Mouse (Mus musculus): ENCODE data around the gene Alg2. TPM values are rescaled to one million over a fixed set of nuclear protein-coding genes. Genes with fewer than 3 reads are reported as not detected.
A peak's percentile ranks its signal among the peaks of the same experiment; 100 is the strongest.

The Alg2 gene
- polyA plus RNA-seq, 1 experiment from 2014 or later = 84.3 TPM

DNA sequence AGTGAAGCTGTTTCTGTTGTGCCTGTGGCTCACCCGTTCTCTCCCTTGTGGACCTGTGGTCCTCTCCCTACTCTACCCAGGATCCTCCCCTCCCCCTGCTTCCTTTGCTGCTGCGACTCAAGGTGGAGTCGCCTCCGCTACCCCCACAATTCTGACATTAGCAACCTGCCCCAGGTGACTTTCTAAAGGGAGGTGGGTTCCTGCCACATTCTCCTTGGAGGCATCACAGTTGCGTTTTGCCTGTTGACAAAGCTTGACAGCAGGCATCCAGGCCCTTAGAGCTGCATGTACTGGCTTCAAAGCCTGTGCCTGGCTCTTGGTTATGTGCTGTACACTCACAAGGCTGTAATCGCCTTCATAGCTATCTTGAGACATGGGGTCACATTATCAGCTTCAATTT, 35.2 kb downstream of the Alg2 start:
- H3K27me3 ChIP-seq (ENCODE audit: poor library complexity, severe bottlenecking) = peaks cover 40% of the 10 kb centered on the region
- H3K4me1 ChIP-seq = peaks cover 14% of the 10 kb centered on the region
- H3K36me3 ChIP-seq (replicated peaks) = no peaks in the 10 kb centered on the region
- 81% methylated on average over 6 of the region's 6 CpGs for WGBS
- no peak for DNase-seq (ENCODE audit: extremely low spot score, low spot score)
- no peak overlapping the region for H3K4me3 ChIP-seq
- H3K9me3 ChIP-seq = no peaks in the 10 kb centered on the region
- H3K27ac ChIP-seq = no peak overlapping the region

GRCm38 (mm10) chr4:47437365-47438340, 36.5 kb downstream of the Alg2 start:
- peaks cover 41% of the 10 kb centered on the region for H3K27me3 ChIP-seq (ENCODE audit: poor library complexity, severe bottlenecking)
- H3K36me3 ChIP-seq (replicated peaks) = no peaks in the 10 kb centered on the region
- peaks cover 14% of the 10 kb centered on the region for H3K4me1 ChIP-seq
- no peaks in the 10 kb centered on the region for H3K9me3 ChIP-seq
- peak overlapping the region; percentile 90 for H3K27ac ChIP-seq
- peak; percentile 89 for DNase-seq (ENCODE audit: extremely low spot score, low spot score)
- H3K4me3 ChIP-seq = peak overlapping the region; percentile 68
- 1% methylated on average over 33 of the region's 33 CpGs for WGBS

- Histone ChIP-seq H3K4me1 (peaks cover 14% of the 10 kb centered on the region), H3K4me3 (no peak overlapping the region), H3K9me3 (no peaks in the 10 kb centered on the region), H3K27me3 (ENCODE audit: poor library complexity, severe bottlenecking) (peaks cover 53% of the 10 kb centered on the region), H3K36me3 (replicated peaks) (no peaks in the 10 kb centered on the region), H3K27ac (no peak overlapping the region)
- DNase-seq (ENCODE audit: extremely low spot score, low spot score) = peak; percentile 10
- WGBS = 82% methylated on average over 28 of the region's 28 CpGs
Measured at GRCm38 (mm10) chr4:47435566-47436360, 38.4 kb downstream of the Alg2 start.

DNA sequence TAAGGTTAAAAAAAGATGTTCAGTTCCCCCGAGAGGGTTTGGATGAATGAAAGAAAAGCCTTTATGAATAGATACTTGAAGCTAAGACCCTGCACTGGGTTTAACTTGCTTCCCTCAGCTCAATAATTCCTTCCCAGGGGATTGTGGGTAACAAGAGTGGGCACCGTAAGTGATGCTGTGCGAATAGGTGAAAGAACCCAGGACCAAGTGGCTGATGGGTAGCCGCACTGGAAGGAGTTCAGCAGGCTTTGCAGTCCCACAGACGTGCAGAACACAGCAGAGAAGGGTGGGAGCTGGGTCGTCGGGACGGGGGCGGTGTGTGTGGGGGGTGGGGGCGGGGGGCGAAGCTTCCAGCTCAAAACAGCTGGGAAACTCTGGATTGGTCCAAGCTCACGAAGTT, 39.0 kb downstream of the Alg2 start:
- Histone ChIP-seq H3K36me3 (replicated peaks) (no peaks in the 10 kb centered on the region), H3K9me3 (no peaks in the 10 kb centered on the region), H3K27me3 (ENCODE audit: poor library complexity, severe bottlenecking) (peaks cover 57% of the 10 kb centered on the region), H3K27ac (no peak overlapping the region), H3K4me3 (no peak overlapping the region), H3K4me1 (peaks cover 14% of the 10 kb centered on the region)
- WGBS = 73% methylated on average over 12 of the region's 12 CpGs
- no peak for DNase-seq (ENCODE audit: extremely low spot score, low spot score)

DNA sequence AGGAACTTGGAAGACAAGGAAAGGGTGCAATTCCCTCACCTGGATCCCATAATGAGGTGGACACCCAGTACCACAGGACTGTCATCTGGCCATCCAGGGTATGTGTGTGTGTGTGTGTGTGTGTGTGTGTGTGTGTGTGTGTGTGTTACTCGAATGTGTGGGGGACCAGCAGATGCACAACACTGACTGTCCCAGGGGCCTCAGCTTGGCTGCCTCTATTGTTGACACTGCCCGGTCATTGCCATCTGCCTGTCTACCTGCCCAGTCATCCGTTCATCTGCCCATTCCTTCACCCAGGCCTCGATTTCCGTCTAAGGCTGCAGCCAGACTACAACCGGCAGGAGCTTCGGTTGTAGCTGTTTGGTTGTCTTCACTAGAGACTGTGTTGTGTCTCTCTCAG, 41.4 kb downstream of the Alg2 start:
- no peaks in the 10 kb centered on the region for H3K36me3 ChIP-seq (replicated peaks)
- no peak overlapping the region for H3K4me3 ChIP-seq
- H3K27me3 ChIP-seq (ENCODE audit: poor library complexity, severe bottlenecking) = peaks cover 54% of the 10 kb centered on the region
- H3K4me1 ChIP-seq = peaks cover 10% of the 10 kb centered on the region
- 90% methylated on average over 6 of the region's 7 CpGs for WGBS
- H3K27ac ChIP-seq = no peak overlapping the region
- no peak for DNase-seq (ENCODE audit: extremely low spot score, low spot score)
- H3K9me3 ChIP-seq = no peaks in the 10 kb centered on the region

- no peak for DNase-seq (ENCODE audit: extremely low spot score, low spot score)
- 89% methylated on average over 5 of the region's 5 CpGs for WGBS
Measured at GRCm38 (mm10) chr4:47431081-47431480, 43.1 kb downstream of the Alg2 start.

DNA sequence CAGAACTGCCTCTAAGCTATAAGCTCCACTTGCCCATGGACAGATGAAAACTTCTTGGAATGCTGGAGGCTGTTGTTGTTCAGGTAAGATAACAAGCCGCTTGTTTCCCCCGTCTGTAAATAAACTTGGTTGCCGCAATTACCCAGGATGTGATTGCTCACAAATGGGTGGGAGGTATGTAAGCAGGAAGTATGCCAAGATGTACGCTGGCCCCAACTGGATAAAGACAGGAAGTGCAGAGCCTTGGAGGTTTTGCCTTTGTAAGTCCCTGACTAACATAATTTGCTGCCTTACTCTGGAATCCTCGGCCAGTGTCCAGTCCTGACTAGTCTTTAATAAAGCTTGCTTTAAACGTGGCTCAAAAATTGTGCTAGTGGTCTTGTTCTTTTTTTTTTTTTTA, 43.6 kb downstream of the Alg2 start:
- no peak for DNase-seq (ENCODE audit: extremely low spot score, low spot score)
- no peak overlapping the region for H3K4me3 ChIP-seq
- no peaks in the 10 kb centered on the region for H3K9me3 ChIP-seq
- H3K36me3 ChIP-seq (replicated peaks) = no peaks in the 10 kb centered on the region
- 86% methylated on average over 6 of the region's 6 CpGs for WGBS
- no peaks in the 10 kb centered on the region for H3K4me1 ChIP-seq
- no peak overlapping the region for H3K27ac ChIP-seq
- H3K27me3 ChIP-seq (ENCODE audit: poor library complexity, severe bottlenecking) = peaks cover 55% of the 10 kb centered on the region

More at GRCm38 (mm10) chr4:47431081-47431480, 43.1 kb downstream of the Alg2 start:
- H3K27ac ChIP-seq = no peak overlapping the region
- peaks cover 55% of the 10 kb centered on the region for H3K27me3 ChIP-seq (ENCODE audit: poor library complexity, severe bottlenecking)
- H3K4me1 ChIP-seq = no peaks in the 10 kb centered on the region
- H3K4me3 ChIP-seq = no peak overlapping the region
- no peaks in the 10 kb centered on the region for H3K9me3 ChIP-seq
- no peaks in the 10 kb centered on the region for H3K36me3 ChIP-seq (replicated peaks)

GRCm38 (mm10) chr4:47427606-47428005, 46.5 kb downstream of the Alg2 start:
- H3K9me3 ChIP-seq = no peaks in the 10 kb centered on the region
- WGBS = 68% methylated on average over 3 of the region's 3 CpGs

GRCm38 (mm10) chr4:47425247-47425830, 48.8 kb downstream of the Alg2 start:
- H3K9me3 ChIP-seq = no peaks in the 10 kb centered on the region
- H3K4me3 ChIP-seq = no peak overlapping the region
- no peaks in the 10 kb centered on the region for H3K36me3 ChIP-seq (replicated peaks)
- no peak for DNase-seq (ENCODE audit: extremely low spot score, low spot score)
- H3K27ac ChIP-seq = no peak overlapping the region
- peaks cover 40% of the 10 kb centered on the region for H3K4me1 ChIP-seq
- WGBS = 97% methylated on average over 16 of the region's 16 CpGs
- H3K27me3 ChIP-seq (ENCODE audit: poor library complexity, severe bottlenecking) = peaks cover 80% of the 10 kb centered on the region

More at GRCm38 (mm10) chr4:47427606-47428005, 46.5 kb downstream of the Alg2 start:
- Histone ChIP-seq H3K27ac (no peak overlapping the region), H3K4me1 (peaks cover 21% of the 10 kb centered on the region), H3K36me3 (replicated peaks) (no peaks in the 10 kb centered on the region), H3K27me3 (ENCODE audit: poor library complexity, severe bottlenecking) (peaks cover 72% of the 10 kb centered on the region), H3K4me3 (no peak overlapping the region)
- no peak for DNase-seq (ENCODE audit: extremely low spot score, low spot score)

GRCm38 (mm10) chr4:47424376-47424775, 49.8 kb downstream of the Alg2 start:
- no peaks in the 10 kb centered on the region for H3K9me3 ChIP-seq
- no peak overlapping the region for H3K4me3 ChIP-seq
- DNase-seq (ENCODE audit: extremely low spot score, low spot score) = no peak
- no peak overlapping the region for H3K27ac ChIP-seq
- H3K27me3 ChIP-seq (ENCODE audit: poor library complexity, severe bottlenecking) = peaks cover 83% of the 10 kb centered on the region
- no peaks in the 10 kb centered on the region for H3K36me3 ChIP-seq (replicated peaks)
- peaks cover 47% of the 10 kb centered on the region for H3K4me1 ChIP-seq
- 8% methylated on average over 2 of the region's 2 CpGs for WGBS

DNA sequence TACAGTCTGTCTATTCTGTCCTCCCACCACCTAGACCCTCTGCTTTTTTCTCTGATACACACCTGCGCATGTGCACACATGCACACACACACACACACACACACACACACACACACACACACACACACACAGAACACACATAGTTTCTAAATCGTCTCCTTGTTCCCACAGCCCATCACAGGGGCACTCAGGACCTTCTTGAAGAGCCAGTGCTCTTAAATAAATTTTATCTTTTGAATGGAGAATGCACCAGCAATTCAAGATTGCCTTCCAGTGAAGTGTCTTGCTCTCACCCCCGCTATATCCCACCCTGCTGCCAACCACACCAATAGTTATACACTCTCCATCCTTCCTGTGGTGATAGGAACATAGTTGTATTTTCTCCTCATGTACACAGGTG, 51.2 kb downstream of the Alg2 start:
- no peak overlapping the region for H3K4me3 ChIP-seq
- H3K36me3 ChIP-seq (replicated peaks) = no peaks in the 10 kb centered on the region
- peaks cover 77% of the 10 kb centered on the region for H3K27me3 ChIP-seq (ENCODE audit: poor library complexity, severe bottlenecking)
- H3K27ac ChIP-seq = no peak overlapping the region
- WGBS = 91% methylated on average over 3 of the region's 3 CpGs
- H3K4me1 ChIP-seq = peaks cover 47% of the 10 kb centered on the region
- DNase-seq (ENCODE audit: extremely low spot score, low spot score) = no peak
- no peaks in the 10 kb centered on the region for H3K9me3 ChIP-seq

- DNase-seq (ENCODE audit: extremely low spot score, low spot score) = no peak
- Histone ChIP-seq H3K36me3 (replicated peaks) (no peaks in the 10 kb centered on the region), H3K9me3 (no peaks in the 10 kb centered on the region), H3K27me3 (ENCODE audit: poor library complexity, severe bottlenecking) (peaks cover 69% of the 10 kb centered on the region), H3K27ac (no peak overlapping the region), H3K4me1 (peaks cover 47% of the 10 kb centered on the region), H3K4me3 (no peak overlapping the region)
- 26% methylated on average over 3 of the region's 3 CpGs for WGBS
Measured at GRCm38 (mm10) chr4:47422194-47422593, 51.9 kb downstream of the Alg2 start.
